Mouse (Mus musculus): ENCODE data around the gene Vars. TPM values are rescaled to one million over a fixed set of nuclear protein-coding genes. Genes with fewer than 3 reads are reported as not detected.
"Not testable (repeated sequence)": the region's sequence is repeated elsewhere in the genome, so short reads cannot be mapped to it uniquely, and the experiment has no call there.

The Vars gene
- total RNA-seq, 1 experiment from 2014 or later: 64.8 TPM

GRCm38 (mm10) chr17:35003022-35003838 is 2.4 kb downstream of the Vars start:
- DNase-seq: no peak

GRCm38 (mm10) chr17:35004075-35004717 is 3.4 kb downstream of the Vars start:
- DNase-seq: no peak

GRCm38 (mm10) chr17:35005158-35005557 is 4.4 kb downstream of the Vars start:
- DNase-seq: no peak

GRCm38 (mm10) chr17:35005902-35006301 is 5.1 kb downstream of the Vars start:
- DNase-seq: not testable (repeated sequence)

GRCm38 (mm10) chr17:35007387-35007991 is 6.7 kb downstream of the Vars start:
- no peak for DNase-seq

- DNase-seq: no peak
Observed at GRCm38 (mm10) chr17:35009586-35009985, 8.8 kb downstream of the Vars start.

- no peak for DNase-seq
Observed at GRCm38 (mm10) chr17:35011440-35011839, 10.7 kb downstream of the Vars start.

GRCm38 (mm10) chr17:35012430-35012829 is 11.6 kb downstream of the Vars start:
- no peak for DNase-seq

- DNase-seq: no peak
Observed at GRCm38 (mm10) chr17:35013221-35013620, 12.4 kb downstream of the Vars start.

GRCm38 (mm10) chr17:35015296-35015695 is 14.5 kb downstream of the Vars start:
- no peak for DNase-seq

- peak; percentile 67 for DNase-seq
Observed at GRCm38 (mm10) chr17:35016376-35016775, 15.6 kb downstream of the Vars start, which contains the start of gene Vwa7. Vwa7 (plus strand) TSS chr17:35016579.

GRCm38 (mm10) chr17:35016791-35017705 is 16.3 kb downstream of the Vars start:
- DNase-seq: no peak

GRCm38 (mm10) chr17:35017706-35018030 is 16.9 kb downstream of the Vars start:
- DNase-seq: no peak

- DNase-seq: no peak
Observed at GRCm38 (mm10) chr17:35018171-35018570, 17.4 kb downstream of the Vars start.

- no peak for DNase-seq
Observed at GRCm38 (mm10) chr17:35019894-35020293, 19.1 kb downstream of the Vars start.

- DNase-seq: no peak
Observed at GRCm38 (mm10) chr17:35020551-35020950, 19.8 kb downstream of the Vars start.

GRCm38 (mm10) chr17:35021163-35021808 is 20.5 kb downstream of the Vars start:
- peak; percentile 92 for DNase-seq

GRCm38 (mm10) chr17:35021842-35022477 is 21.2 kb downstream of the Vars start:
- no peak for DNase-seq

GRCm38 (mm10) chr17:35022541-35023060 is 21.8 kb downstream of the Vars start:
- DNase-seq: no peak

- DNase-seq: no peak
Observed at GRCm38 (mm10) chr17:35023221-35023620, 22.4 kb downstream of the Vars start.

GRCm38 (mm10) chr17:35023756-35024155 is 23.0 kb downstream of the Vars start:
- DNase-seq: no peak

Data from adrenal gland, postnatal 25 days (tissue).